Mouse (Mus musculus) induced T-regulatory cell, adult 2 months (primary cell): ENCODE measurements around the gene Elf3.
"Not testable (repeated sequence)": the region's sequence is repeated elsewhere in the genome, so short reads cannot be mapped to it uniquely, and the experiment has no call there.

ENCODE experiments used
- DNase-seq: peaks from one replicate; pipeline ENCODE4 v3.0.0-alpha.2; 2012; ENCODE audit warnings: low read depth

The Elf3 gene

DNA sequence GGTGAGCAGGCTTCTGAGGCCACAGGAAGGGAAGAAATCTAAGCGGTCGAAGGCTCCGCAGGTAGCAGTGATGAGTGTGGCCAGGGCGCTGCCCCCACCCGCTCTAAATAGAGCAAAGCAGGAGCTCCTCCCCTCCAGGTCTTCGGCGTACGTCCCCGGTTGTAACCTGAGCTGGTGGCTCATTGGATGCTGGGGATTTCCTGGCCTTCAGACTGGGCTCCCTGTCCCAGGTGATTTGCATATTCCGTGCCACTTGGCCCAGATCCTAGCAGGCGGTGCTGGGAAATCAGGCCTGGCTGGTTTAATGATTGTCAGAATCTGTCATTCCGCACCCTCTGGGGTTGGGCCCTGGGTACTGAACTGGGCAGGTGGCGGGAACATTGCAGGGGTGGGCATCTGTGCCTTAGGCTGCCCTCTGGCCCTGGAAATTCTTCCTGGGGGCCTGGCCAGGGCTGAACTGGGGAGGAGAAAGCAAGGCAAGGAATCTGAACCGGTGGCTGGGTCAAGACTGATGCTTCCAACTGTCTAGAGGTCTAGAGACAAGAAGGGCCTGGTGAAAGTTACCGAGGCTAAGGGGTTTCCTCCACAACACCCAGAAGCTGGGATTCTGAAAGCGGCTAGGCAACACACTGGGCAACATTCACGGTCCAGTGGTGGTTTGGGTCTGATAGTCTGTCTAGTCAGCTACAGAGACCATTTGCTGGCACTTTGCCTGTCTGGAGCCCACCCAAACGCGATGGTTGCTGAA lies at the start of gene Elf3:
Gene Elf3 (minus strand): TSS at position 189 of the 748 bp plus-strand sequence.
- DNase-seq = no peak

DNA sequence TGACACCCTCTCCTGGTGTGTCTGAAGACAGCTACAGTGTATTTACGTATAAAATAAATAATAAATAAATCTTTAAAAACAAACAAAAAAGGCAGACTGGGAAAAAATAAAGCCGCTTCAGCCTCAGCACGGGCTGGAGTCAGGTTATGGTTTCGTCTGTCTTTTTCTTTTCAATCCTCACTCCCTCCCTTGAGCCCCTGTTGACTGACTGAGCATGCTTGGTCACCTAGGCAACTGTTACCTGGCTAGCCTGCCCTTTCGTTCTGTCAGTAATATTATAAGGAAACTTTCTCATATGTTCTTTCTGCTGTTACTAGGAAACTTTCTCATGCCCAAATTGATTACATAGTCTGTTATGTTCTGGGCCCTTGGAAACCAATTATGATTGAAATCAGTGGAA lies 32.5 kb upstream of the Elf3 start:
- DNase-seq = no peak

DNA sequence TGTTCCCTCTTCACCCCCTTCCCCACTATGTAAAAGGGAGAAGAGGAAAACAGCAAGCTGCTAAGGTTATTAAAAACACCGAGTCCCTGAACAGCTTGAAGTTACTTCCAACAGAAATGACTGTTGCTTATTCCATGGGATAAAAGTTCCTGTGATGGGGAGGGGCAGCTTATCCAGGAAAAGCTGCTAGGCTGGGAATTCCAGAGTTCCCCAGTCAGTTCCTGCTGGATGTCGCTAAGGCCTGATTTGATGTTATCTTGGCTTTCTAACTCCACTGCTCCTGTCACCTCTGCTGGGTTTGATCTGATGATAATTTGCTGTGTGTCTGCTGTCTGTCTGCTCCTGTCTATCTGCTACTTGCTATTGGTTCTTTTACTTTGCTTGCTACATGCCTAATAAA lies 27.9 kb upstream of the Elf3 start:
- DNase-seq = no peak

DNA sequence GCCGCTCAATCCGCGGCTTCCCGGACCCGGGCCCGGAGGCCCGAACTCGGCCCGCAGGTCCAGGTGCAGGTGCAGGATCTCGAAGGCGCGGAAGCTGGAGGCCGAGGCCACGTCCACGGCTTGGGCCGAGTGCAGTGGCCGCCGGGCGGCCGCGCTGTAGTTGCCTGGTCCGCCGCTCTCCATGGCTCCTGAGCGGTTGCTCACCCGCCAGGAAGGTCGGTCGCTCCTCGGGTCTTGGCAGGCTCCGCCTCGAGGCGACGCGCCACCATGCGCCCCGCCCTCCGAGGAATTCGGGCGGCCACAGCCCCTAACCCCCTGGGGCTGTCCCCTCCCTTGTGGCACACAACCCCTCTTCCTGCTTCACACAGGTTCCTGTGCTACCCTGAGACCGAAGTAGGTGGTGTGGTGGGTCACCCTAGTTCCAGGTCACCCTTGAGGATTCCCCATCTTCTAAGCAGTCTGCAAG lies 25.5 kb upstream of the Elf3 start, which contains the start of gene Rnpep:
Gene Rnpep (minus strand): TSS at position 259 of the 466 bp plus-strand sequence.
- peak; percentile 80 for DNase-seq

DNA sequence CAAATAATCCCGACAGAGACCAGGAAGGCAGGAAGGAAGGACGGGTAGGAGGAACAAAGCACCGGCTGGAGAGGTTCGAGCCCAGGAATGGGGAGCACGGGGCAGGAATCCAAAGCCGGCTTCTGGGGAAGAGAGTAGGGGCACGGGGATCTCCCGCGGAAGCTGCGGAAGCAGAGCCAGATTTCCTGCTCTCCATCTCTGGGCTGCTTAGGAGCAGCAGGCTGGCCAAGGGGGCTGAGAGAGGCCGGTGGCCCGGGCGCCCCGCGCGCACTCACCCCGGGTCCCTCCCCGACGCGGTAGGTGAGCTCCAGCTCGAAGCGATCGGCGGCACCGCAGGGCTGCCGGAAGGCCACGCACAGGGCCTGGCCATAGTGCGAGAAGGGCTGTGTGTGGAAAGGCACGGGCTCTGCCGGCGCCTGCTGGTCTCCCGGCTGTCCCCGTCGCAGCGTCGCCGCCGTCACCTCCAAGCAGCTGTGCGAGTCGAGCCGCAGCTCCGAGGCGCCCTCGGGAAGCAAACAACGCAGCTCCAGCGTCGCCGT lies 25.0 kb upstream of the Elf3 start:
- DNase-seq = no peak

DNA sequence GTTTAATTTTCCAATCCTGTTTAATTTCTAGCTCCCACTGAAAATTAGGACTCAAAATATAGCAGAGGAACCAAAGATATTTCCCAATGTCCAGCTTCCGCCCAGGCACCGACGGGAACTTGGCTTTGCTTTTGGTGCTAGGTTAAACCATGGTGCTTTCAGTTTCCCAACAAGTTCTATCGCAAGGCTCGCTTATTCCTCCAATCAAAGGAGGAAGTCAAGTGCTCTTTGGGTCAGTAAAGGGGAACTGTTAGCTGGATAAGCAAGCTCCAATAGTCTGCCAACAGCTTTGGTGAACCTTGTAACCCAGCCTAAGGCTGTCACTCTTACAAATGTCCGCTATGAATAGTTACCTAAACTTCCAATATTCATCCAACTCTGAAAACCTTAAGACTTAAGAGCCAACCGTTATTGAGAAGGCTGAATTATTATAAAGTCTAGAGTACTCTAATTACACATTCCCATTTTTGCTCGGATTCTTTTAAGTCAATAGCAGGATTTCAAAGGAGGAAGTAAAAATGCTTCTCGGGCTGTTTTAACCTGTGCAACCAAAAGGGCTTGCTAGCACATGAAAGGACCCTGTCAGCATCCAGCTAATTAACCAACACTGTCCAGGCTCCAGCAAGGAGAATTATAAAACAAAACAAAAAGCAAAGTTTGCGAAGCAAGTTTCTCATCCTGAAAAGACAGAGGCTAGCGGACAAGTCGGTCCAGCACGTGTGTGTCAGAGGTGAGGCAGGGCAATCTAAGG lies 24.3 kb upstream of the Elf3 start:
- DNase-seq = peak; percentile 55

DNA sequence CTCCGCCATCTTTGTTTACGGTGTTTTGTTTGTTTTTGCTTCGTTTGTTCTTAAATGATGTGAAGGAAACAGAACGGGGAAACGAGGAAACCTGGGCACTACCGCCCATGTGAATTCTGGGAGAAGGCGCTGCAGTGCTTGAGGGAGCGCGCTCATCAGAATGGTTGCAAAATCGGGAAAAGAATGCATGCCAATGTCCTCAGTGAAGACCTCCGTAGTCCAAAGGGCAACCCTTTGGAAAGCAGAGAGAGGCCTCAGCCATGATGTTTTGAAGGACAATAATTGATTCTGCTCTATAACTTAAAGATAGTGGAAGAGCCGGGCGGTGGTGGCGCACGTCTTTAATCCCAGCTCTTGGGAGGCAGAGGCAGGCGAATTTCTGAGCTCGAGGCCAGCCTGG lies 23.5 kb upstream of the Elf3 start:
- no peak for DNase-seq

DNA sequence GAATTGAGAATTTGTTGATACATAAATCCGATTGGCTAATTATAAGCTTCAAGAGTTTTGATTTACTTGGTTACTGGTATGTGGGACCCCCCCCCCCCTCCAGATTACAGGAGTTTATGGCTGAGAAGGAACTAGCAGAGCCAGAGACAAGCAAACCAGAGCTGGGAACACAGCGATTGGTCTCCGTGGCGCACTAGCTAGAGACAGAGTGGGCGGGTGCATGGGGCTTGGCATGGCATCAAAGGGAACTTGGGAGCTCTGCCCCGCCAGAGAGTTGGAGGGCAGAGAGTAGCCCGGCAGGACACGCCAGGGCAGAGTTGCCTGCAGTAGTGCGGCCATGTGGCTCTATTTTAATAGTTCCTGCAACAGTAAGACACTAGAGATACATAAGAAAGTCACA lies 22.3 kb upstream of the Elf3 start:
- no peak for DNase-seq

DNA sequence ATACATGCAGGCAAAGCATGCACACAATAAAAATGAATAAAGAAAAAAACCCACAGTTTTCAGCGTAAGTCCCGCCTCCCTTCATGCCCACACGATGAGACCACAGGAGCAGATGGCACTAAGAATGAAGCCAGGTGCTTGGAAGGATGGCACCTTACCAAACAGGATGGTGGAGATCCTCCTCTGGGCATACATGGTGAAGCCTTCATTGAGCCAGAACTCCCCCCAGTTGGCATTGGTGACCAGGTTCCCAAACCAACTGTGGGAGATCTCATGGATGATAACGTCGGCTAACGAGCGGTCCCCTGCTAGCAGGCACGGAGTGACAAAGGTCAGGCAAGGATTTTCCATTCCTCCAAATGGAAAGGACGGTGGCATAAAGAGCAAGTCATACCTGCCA lies 13.0 kb upstream of the Elf3 start:
- no peak for DNase-seq

DNA sequence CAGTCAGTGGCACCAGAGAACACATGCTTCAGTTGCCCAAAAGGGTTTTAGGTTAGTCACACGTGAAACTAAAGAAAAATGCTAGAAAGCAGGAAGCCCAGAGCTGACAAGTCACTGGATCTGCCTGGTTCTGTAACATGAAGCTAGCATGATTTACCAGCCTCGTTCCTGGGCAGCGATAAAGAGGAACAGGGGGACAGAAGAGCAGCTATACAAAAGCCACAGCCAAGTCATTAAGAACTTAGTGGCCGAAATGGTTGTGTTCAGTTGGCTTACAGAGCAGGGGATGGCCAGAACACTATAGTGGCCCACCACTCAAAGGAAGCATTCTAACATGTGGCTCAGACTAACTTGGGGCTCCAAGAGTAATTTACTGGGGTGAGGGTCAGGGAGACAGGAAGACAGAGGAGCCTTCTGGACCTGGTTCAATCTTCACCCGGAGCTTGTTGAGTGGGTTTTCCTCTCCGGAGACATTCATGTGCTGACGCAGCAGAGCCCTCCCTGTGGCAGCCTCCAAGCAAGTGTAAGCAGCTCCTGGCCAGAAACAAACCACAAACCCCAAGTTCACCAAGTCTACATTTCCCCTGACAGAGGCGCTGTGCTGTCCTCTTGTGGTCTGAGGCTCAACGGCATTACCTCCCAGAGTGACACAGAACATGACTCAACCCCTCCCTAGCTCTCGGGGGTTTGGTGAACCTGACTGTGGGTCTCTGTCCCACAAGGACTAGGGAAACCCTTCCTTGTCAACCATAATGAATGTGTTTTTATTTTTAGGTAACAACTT lies 9.5 kb upstream of the Elf3 start:
- DNase-seq = peak; percentile 72

DNA sequence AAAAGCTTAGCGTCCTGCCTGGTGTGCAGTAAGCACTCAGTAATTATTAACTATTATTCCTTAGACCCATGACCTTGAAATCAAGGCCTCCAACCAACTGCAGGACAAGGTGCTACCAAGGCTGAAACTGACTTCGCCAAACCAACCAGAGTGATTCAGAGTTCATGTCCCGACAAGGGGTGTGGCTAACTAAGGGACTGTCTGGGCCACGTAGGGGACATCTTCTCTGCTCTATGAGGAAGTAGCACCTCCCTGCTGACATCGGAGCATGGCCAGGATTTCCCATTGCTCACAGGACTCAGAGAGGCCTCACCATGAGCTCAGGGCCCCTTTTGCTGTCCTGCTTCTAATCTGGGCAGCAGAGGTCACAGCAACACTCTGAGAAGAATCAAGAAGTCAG lies 7.5 kb upstream of the Elf3 start:
- DNase-seq = no peak

DNA sequence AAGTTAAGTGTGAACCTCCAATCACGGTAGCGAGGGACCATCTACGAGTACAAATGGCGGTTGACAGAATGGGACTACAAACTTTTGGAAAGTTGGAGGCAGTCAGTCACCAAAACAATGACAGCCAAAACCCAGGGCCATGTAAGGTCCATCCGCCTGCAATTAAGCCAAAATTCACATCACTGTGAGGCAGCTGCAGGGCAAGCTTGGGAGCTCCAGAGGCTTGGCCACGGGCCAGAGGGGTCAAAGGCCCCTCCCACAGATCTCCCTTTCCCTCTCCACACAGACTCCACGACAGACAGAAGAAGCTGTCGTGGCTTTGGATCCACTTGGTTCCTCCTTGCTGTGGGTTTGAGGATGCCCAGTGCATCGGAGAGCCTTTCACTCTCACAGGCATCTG lies 4.9 kb upstream of the Elf3 start:
- no peak for DNase-seq

DNA sequence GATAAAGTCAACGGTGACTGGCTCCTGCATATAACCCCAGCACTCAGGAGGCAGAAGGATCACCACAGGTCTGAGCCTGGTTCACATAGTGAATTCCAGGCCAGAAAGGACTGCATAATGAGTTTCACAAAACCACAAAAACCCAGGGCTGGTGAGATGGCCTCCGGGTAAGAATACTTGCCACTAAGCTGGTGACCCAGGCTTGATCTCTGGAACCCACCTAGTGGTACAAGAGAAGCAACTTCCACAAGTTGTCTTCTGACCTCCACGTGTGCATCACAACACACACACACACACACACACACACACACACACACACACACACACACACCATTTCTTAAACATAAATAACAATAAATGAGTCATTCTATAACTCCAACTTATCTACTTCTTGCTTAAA lies 4.0 kb upstream of the Elf3 start:
- DNase-seq = no peak

DNA sequence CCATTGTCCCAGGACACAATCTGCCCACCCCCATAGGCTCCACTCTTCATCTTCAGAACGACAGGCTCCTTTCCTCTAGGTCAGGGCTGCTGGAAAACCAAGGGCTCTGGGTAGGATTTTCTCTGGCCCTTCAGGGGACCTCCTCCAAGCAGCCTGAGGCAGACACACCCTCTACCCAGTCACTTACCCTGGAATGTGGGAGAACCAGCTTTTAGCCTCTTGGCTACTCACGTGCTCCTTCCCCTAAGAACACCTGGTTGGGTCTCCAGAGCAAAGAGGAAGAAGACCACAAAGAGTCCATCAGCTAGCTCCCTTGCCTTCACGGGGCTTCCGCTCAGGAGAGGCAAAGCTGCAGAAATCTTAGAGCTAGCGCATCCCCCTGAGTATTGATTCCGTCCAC lies 2.6 kb upstream of the Elf3 start:
- no peak for DNase-seq

DNA sequence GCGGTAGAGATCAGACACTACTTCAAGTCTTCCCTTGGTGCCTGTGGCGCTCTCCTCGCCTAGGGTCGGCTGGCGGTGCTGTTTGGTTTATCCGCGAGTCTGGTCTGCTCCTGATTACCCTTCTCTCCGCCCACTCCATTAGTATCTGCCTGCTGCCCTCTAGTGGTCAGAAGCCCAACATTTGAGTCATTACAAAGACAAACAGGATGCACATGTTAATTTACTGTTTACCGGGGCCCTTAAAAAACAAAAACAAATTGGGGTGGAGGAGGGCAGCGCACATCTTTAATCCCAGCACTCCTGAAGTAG lies 714 bp upstream of the Elf3 start:
- DNase-seq = peak; percentile 92

DNA sequence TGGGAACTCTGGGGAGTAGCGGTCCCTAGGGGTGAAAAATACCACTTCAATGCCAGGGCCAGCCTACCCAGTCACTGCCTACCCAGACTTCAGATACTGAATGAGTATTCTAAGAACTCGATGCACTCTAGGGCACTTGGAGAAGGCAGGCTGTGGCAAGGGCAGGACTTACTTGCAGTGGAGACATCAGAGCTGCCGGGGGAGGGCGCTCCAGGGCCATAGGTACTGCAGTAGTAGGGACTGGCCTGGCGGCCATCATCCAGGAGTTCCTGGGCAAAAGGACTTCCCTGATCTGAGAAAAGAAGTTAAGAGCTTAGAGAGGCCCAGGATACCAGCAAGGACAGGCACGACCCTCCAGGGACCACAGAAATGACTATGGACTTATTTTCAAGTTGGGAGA lies 2.1 kb downstream of the Elf3 start:
- DNase-seq = no peak

DNA sequence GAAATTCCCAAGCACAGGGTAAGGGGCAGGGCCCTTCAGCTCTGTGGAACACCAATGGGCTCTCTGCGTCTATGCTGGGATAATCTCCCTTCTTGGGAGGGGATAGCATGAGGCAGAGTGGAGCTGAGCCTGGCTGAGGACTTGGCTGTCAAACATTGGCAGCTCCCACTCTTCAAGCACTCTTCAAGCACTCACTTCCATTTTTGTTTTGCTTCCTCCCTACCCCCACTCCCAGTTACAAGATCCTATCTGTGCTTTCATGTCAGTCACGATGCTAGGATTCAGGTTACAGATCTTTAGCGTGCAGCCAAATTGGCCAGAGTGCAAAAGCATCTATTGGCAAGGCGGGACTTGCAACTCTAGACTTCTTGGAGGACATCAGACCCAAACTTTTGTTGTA lies 5.5 kb downstream of the Elf3 start:
- DNase-seq = no peak

DNA sequence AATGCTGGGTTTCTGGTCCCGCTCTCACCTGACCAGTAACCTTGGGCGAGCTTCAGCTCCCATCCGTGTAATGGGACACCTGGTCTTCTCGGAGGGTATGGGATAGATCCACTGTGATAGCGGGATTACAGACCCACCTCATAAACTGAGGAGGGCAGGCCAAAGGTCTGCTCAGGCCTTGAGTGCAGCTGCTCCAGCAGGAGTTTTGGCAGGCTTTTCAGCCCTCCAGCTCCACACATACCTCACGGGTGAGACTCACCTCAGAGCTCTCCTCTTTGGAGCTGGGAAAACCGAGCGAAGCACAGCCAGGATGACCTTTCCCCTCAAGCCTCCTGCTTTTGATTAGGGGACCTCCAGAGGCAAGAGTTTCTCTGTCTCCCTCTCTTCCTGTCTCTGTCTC lies 7.0 kb downstream of the Elf3 start:
- DNase-seq = no peak

DNA sequence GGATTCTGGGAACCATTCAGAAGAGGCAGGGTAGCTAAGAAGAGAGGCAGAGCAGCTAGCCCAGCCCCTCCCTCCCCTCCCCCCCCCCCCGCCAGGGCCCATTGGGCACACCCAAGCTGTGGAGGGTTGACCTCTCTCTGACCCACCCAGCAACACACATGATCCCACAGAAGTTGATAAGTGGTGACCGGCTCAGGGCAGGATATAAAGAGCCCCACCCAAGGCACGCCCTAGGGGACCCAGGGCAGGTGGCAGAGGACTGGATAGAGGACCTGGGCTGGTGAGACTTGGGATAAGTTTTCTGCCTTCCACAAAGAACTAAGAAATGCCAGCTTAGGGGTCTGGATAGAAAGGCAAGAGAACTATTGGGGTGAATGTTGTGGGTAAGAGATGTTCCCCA lies 7.7 kb downstream of the Elf3 start:
- peak; percentile 23 for DNase-seq

DNA sequence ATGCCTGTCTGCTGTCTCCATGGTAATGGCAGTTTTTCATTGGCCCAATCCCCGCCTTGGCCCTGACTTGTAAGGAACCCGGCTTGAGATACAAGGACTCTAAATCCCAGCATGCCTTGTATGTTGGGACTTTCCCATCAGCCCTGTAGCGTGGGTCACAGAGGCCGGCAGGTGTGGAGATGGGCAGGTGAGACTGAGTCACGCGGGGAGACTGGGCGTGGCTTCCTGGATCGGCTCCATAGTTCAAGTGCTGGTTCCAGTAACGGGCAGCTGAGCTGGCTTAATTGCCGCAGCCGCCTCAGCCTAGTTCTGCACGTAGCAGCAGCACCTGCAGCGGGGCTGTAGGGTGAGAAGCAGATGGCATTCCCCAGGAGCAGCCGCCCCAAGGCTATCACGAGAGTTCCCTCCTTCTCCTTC lies 9.9 kb downstream of the Elf3 start:
- peak; percentile 24 for DNase-seq

DNA sequence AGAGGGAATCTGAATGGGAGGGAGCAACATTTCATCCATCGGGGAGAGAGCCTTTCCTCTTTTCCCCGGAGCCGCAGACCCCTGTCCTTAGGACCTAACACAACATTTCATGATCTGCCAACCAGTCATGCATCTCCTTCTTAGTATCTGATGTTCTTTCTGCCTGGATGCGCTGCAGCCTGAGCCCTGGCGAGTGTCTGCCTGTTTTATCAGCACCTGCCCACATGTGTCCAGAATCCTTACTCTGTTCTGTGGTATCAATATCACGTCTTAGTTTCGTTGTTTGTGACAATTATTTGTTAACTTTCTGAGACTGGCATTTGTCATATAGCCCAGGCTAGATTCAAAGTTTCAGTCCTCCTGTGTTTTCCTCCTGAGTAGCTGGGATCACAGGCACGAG lies 14.4 kb downstream of the Elf3 start:
- no peak for DNase-seq

DNA sequence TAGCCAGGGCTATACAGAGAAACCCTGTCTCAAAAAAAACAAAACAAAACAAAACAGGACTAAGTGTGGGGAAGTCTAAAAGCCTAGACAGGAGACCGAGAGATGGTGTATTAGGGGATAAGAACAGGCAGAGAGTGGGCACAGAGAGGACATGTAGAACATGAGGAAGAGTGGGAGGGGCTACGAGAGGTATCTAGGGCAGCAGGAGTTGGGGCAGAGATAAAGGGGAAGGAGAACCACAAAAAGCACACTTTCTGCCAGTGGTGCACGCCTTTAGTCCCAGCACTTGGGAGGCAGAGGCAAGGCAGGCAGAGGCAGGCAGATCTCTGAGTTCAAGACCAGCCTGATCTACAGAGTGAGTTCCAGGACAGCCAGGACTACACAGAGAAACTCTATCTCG lies 18.2 kb downstream of the Elf3 start:
- not testable (repeated sequence) for DNase-seq
